Mouse (Mus musculus) heart, embryonic 16.5 days (tissue): ENCODE results near the gene Ranbp3l. TPM values are rescaled to one million over a fixed set of nuclear protein-coding genes. Genes with fewer than 3 reads are reported as not detected.

ENCODE experiments used
- ATAC-seq: fragments of 200-750 bp; cut with Nextera tagmentation; replicated peaks from 2 replicates; pipeline ENCODE4 v1.8.0; 2017; ENCODE audit warnings: moderate number of reproducible peaks; ENCODE audit not compliant: insufficient read depth, low FRiP score; ENCODE audit errors: extremely low read depth
- H3K27ac ChIP-seq: fragments of 300-500 bp; sonication (generic); 2 replicates; pipeline ENCODE4 v1.5.1; 2014; ENCODE audit warnings: mild to moderate bottlenecking, low read length, control low read depth, moderate library complexity
- H3K27me3 ChIP-seq: fragments of 300-500 bp; sonication (generic); 2 replicates; pipeline ENCODE4 v1.6.1; 2014; ENCODE audit warnings: low read length, mixed read lengths; ENCODE audit not compliant: control insufficient read depth, insufficient read depth
- H3K36me3 ChIP-seq: fragments of 300-500 bp; sonication (generic); 2 replicates; pipeline ENCODE4 v1.6.1; 2014; ENCODE audit not compliant: control insufficient read depth, insufficient read depth
- H3K4me1 ChIP-seq: fragments of 300-500 bp; sonication (generic); 2 replicates; pipeline ENCODE4 v1.6.1; 2014; ENCODE audit warnings: low read length, mixed read lengths; ENCODE audit not compliant: control insufficient read depth, insufficient read depth
- H3K4me2 ChIP-seq: fragments of 300-500 bp; sonication (generic); 2 replicates; pipeline ENCODE4 v1.6.1; 2014; ENCODE audit warnings: low read depth, mild to moderate bottlenecking, control low read depth, low read length
- H3K4me3 ChIP-seq: fragments of 300-500 bp; sonication (generic); 2 replicates; pipeline ENCODE4 v1.5.1; 2014; ENCODE audit warnings: mild to moderate bottlenecking, control low read depth, low read length
- H3K9ac ChIP-seq: fragments of 300-500 bp; sonication (generic); 2 replicates; pipeline ENCODE4 v1.6.1; 2014; ENCODE audit warnings: low read length, control low read depth
- H3K9me3 ChIP-seq: fragments of 300-500 bp; sonication (generic); replicated peaks from 2 replicates; pipeline ENCODE4 v1.6.1; 2016; ENCODE audit warnings: low read length; ENCODE audit not compliant: control insufficient read depth
- WGBS: fragments of 180-500 bp; shearing (Covaris S2); extraction: QIAGEN DNeasy Blood & Tissue Kit; methylation state at CpG from one replicate; pipeline ENCODE4 v1.1.7; 2014; 5-methylcytosine and 5-hydroxymethylcytosine counted together
- polyA plus RNA-seq: library from polyadenylated mRNA; unstranded; fragments of >200 nt; fragmentation: Nextera tagmentation; extraction: Ambion mirVana; gene quantifications from 2 replicates; pipeline ENCODE4 v1.2.1, GENCODE M21; 2015

The Ranbp3l gene
- polyA plus RNA-seq = 0.18 and 0.35 TPM in 2 replicates

- peak within 1 kb of the TSS; percentile 35 for H3K4me3 ChIP-seq
- no peak within 1 kb of the TSS for H3K9ac ChIP-seq
- no peaks in the 10 kb centered on the region for H3K4me1 ChIP-seq
- no peaks in the 10 kb centered on the region for H3K9me3 ChIP-seq
- peak within 1 kb of the TSS; percentile 53 for H3K4me2 ChIP-seq
- no peak within 1 kb of the TSS for H3K27ac ChIP-seq
- ATAC-seq = no peak
- H3K36me3 ChIP-seq = no peaks in the 10 kb centered on the region
- H3K27me3 ChIP-seq = no peaks in the 10 kb centered on the region
- 55% methylated on average over 18 of the region's 18 CpGs for WGBS
Observed at GRCm38 (mm10) chr15:8967573-8968228, at the start of gene Ranbp3l. Gene Ranbp3l (plus strand): TSS chr15:8967949.

- Histone ChIP-seq H3K27ac (no peak overlapping the region), H3K36me3 (no peaks in the 10 kb centered on the region), H3K27me3 (no peaks in the 10 kb centered on the region), H3K9me3 (no peaks in the 10 kb centered on the region), H3K4me3 (no peak overlapping the region), H3K4me1 (no peaks in the 10 kb centered on the region), H3K9ac (no peak overlapping the region), H3K4me2 (no peak overlapping the region)
- ATAC-seq = no peak
- 68% methylated on average over 1 of the region's 1 CpGs for WGBS
Observed at GRCm38 (mm10) chr15:8930061-8930460, 37.7 kb upstream of the Ranbp3l start.

GRCm38 (mm10) chr15:8936911-8937310 lies 30.8 kb upstream of the Ranbp3l start:
- 84% methylated on average over 3 of the region's 3 CpGs for WGBS
- Histone ChIP-seq H3K27me3 (no peaks in the 10 kb centered on the region), H3K27ac (no peak overlapping the region), H3K36me3 (no peaks in the 10 kb centered on the region), H3K9ac (no peak overlapping the region), H3K4me2 (no peak overlapping the region), H3K4me1 (no peaks in the 10 kb centered on the region), H3K4me3 (no peak overlapping the region), H3K9me3 (no peaks in the 10 kb centered on the region)
- no peak for ATAC-seq

DNA sequence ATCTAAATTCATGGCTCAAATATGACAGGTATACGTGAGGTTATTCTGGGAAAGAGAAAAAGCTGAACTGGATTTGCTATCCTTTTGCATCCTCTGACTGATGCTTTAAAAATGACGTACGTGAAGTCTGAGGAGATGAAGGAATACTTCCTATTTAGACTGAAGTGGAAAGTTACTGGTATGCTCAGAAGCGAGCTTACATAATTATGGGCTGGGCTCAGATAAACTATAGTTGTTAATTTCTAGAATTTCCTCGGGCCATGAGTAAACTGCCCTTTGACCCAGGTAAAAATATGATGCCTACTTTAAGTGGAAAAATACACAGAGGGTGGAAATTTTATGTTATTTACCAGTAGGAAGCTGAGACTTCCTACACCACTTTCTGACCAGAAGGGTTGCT lies 26.9 kb upstream of the Ranbp3l start:
- 70% methylated on average over 5 of the region's 5 CpGs for WGBS

DNA sequence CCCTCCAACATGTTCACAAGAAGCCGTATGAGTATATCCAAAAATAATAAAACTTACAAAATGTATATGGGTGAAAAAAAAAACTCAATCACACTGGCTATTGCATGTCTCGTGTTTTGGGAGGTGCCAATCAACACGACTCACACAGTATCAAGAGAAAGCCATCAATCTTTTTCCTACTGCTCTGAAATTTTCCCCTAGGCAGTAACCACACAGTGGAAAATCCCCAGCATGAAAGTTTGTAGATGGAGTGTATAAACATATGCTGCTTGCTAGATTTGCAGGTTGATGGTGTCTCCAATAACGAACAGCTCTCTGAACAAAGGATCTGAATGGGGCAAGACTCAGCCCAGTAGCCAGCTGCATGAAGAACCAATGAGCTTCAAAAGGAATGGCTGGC lies 16.9 kb upstream of the Ranbp3l start:
- Histone ChIP-seq H3K4me3 (no peak overlapping the region), H3K27ac (no peak overlapping the region), H3K9me3 (no peaks in the 10 kb centered on the region), H3K36me3 (no peaks in the 10 kb centered on the region), H3K4me2 (no peak overlapping the region), H3K27me3 (no peaks in the 10 kb centered on the region), H3K9ac (no peak overlapping the region), H3K4me1 (no peaks in the 10 kb centered on the region)
- no peak for ATAC-seq
- 63% methylated on average over 4 of the region's 4 CpGs for WGBS

More for the DNA sequence above, 26.9 kb upstream of the Ranbp3l start:
- Histone ChIP-seq H3K36me3 (no peaks in the 10 kb centered on the region), H3K9me3 (no peaks in the 10 kb centered on the region), H3K4me3 (no peak overlapping the region), H3K27me3 (no peaks in the 10 kb centered on the region), H3K9ac (no peak overlapping the region), H3K4me1 (no peaks in the 10 kb centered on the region), H3K4me2 (no peak overlapping the region), H3K27ac (no peak overlapping the region)
- no peak for ATAC-seq

DNA sequence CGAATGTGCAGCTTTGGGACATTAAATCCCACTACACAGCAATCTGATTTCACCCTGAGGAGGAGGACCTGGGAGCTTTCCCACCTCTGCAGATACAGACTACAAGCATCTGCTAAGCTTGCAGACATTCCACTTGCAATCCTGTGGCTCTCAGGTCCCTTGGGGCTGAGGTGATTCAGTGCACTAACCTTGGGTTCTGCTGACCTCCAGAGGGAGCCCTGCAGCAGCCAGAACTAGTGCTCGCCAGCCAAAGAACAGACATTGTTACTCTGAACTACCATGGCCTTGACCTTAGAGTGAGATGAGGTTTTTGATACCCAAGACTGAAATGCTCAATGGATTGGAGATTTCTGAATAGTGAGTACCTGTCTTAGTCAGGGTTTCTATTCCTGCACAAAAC lies 4.4 kb upstream of the Ranbp3l start:
- H3K9ac ChIP-seq = no peak overlapping the region
- WGBS = 60% methylated on average over 2 of the region's 2 CpGs
- H3K4me2 ChIP-seq = no peak overlapping the region
- ATAC-seq = no peak
- no peaks in the 10 kb centered on the region for H3K27me3 ChIP-seq
- H3K27ac ChIP-seq = no peak overlapping the region
- no peaks in the 10 kb centered on the region for H3K36me3 ChIP-seq
- H3K4me1 ChIP-seq = no peaks in the 10 kb centered on the region
- no peak overlapping the region for H3K4me3 ChIP-seq
- no peaks in the 10 kb centered on the region for H3K9me3 ChIP-seq

GRCm38 (mm10) chr15:8968229-8968595 lies 463 bp downstream of the Ranbp3l start:
- Histone ChIP-seq H3K4me1 (no peaks in the 10 kb centered on the region), H3K4me2 (peak overlapping the region; percentile 53; the same call in 1 of the 2 replicates), H3K9ac (no peak overlapping the region), H3K36me3 (no peaks in the 10 kb centered on the region), H3K4me3 (no peak overlapping the region), H3K9me3 (no peaks in the 10 kb centered on the region), H3K27me3 (no peaks in the 10 kb centered on the region), H3K27ac (no peak overlapping the region)
- 72% methylated on average over 14 of the region's 14 CpGs for WGBS
- ATAC-seq = no peak

DNA sequence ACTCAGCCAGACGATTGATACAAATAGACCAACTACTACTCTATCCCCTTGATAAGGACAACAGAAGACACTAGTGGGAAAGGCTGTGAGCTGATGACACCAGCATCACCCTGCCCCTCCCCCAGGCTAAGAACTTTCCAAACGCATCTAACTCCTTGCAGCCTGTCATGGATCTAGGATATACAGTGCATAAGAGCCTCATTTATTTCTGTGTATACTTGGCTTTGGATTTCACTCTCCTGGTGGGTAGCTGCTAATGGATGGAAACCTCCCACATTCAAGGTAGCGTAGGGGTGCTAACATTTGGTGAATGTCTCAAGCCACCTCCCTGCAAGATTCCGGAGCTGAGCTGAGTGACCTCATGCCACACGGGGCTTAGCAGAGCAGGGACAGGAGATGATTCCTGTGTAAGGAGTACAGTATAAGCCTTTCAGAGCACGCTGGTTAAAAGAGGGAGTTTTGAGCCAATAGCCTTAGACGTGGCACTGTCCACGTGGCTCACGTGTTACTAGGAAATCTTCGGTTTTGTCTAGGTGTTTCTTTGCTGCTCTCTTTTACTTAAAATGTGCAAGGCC lies 1.4 kb downstream of the Ranbp3l start:
- no peak for ATAC-seq
- no peak overlapping the region for H3K27ac ChIP-seq
- no peaks in the 10 kb centered on the region for H3K27me3 ChIP-seq
- no peaks in the 10 kb centered on the region for H3K36me3 ChIP-seq
- no peak overlapping the region for H3K4me2 ChIP-seq
- no peaks in the 10 kb centered on the region for H3K9me3 ChIP-seq
- H3K4me1 ChIP-seq = no peaks in the 10 kb centered on the region
- no peak overlapping the region for H3K4me3 ChIP-seq
- 72% methylated on average over 10 of the region's 10 CpGs for WGBS
- H3K9ac ChIP-seq = no peak overlapping the region

DNA sequence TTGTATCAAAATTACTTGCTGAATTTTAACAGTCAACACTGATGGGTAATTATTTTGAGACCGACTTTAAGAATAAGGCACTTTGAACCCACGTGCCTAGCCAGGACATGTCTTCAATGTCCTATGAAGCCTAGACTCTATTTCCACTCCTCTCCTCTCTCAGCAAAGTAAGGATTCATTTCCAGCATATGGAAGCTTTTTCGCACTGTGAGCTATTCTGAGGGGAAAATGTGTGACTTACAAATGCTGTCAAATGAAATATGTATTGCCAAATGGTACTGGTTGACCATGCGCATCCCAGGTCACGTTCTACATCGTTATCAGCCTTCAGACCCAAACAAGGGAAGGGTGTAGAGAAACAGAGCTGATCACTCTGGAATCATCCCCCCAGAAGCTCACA lies 23.5 kb downstream of the Ranbp3l start:
- H3K4me2 ChIP-seq = no peak overlapping the region
- no peaks in the 10 kb centered on the region for H3K9me3 ChIP-seq
- H3K27me3 ChIP-seq = no peaks in the 10 kb centered on the region
- 88% methylated on average over 6 of the region's 6 CpGs for WGBS
- H3K4me1 ChIP-seq = no peaks in the 10 kb centered on the region
- no peak overlapping the region for H3K9ac ChIP-seq
- no peak overlapping the region for H3K27ac ChIP-seq
- H3K4me3 ChIP-seq = no peak overlapping the region
- H3K36me3 ChIP-seq = no peaks in the 10 kb centered on the region
- no peak for ATAC-seq
